Mouse (Mus musculus) cerebellum, postnatal 14 days (tissue): ENCODE measurements at regions not wholly inside any gene's neighbourhood (a gene's known extent, or its start where the extent isn't known, plus 50 kb on each side); places are given as distances from the start of the nearest gene placed in this dataset.
A peak's percentile ranks its signal among the peaks of the same experiment; 100 is the strongest.
"Not testable (repeated sequence)": the region's sequence is repeated elsewhere in the genome, so short reads cannot be mapped to it uniquely, and the experiment has no call there.

Source experiments
- DNase-seq, 2 experiments: peaks; one replicate each; pipeline ENCODE4 v3.0.0; 2021; ENCODE audit warnings: mixed read lengths in 2 of 2

- no peak for DNase-seq
Measured at GRCm38 (mm10) chr14:76746282-76746681, 189.6 kb upstream of the Serp2 start.

DNA sequence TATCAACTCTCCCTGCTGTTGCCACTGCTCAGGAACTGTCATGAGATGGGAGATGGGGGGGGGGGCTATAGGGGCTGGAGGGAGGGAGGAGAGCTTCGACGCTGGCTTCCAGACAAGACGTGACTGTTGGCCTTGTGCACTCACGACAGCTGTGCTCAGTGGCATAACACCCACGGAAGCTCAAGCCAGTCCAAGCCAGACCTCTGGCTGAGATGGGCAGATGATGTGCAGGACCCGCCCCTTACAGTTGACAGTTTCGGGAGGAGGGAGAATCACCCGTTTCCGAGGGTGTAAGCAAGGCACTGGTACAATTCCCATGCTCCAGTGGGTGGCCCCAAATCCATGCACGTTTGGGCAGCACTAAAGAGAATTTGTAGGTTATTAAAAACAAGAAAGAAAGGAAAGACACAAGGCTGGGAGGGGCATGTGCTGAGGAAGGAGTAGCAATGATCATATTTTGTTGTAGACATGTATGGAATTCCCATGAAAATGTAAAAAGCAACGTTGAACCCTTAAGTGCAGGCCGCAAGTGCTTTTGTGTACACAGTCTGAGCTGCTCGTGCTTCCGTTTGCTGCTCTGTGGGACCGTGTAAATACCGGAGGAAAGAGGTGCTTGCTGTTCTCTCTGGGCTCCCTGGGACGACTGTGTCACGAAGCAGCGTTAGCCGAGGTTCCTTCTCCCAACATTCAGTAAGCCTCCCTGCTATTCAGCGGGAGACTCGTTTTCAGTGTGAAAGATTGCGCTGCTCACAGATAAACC is 188.2 kb upstream of the Serp2 start:
- DNase-seq = peak in 1 of 2 experiments; percentile 41

DNA sequence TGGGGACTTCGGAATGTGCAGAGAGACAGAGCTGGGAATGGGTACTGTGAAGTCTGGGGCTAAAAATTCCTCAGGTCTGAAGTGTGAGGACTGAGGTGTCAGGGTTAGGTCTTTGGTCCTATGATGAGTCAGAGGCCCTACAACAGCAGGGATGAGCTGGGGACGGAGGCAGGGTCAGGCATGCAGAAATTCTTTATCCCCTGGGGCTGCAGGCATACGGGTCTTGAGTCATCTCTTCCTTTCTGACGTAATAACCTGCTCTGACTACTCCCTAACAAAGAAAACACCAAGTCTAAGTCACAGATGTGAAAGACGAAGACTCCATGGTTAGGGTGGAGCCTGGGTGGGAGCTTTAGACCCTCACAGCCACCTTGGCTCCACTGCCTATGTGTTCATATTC is 185.6 kb upstream of the Serp2 start:
- no peak for DNase-seq

DNA sequence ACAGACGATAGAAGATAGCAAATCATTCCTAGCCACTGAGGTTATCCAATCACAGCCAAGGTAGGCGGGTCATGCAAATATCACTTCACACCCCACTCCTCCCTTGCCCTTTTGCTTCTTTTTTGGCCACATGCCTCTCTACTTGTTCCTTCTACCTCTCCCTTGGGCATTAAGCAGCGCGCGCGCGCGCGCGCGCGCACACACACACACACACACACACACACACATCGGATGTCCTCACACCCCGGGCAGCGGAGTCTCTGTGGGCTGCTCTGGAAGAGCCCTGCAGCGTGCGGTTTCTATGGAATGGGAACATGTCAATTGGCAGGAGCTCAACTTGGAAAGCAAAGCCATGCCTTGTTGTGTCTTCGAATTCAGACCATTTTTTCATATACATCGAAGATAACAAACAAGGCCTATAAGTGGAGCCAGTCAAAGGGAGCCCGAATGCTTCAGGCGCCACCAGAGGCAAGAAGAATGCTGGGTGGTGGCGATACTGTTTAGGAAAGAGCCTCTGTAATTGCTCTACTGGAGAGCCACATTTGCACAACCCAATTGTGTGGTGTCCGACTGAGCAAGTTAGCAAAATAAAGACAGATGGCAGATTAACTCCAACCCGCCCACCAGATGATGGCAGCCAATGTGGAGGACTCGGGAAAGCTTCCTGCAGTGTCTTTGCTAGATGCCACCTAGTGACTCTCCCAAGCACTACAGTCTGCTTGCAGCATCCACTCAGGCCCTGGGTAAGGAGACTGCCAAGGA is 183.3 kb upstream of the Serp2 start:
- peak; percentile 89 to 92 for DNase-seq

- no peak for DNase-seq
Measured at GRCm38 (mm10) chr14:76735997-76736396, 179.3 kb upstream of the Serp2 start.

DNA sequence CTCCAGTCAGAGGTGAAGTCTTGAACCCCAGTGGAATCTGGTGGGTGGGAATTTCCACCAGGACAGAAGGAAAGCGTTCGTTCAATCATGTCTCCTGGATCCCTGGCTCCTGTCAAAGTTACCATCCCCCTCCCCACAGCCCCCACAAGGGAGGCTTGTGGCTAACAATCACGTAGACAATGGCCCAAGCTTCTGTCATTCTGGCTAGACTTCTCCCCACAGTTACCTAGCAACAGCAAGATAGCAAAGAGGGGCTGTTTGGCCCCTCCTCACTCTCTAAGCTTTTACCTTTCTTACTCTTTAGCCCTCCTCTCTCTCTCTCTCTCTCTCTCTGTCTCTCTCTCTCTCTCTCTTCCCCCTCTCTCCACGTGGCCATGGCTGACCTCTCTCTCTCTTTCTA is 178.4 kb upstream of the Serp2 start:
- DNase-seq = no peak

DNA sequence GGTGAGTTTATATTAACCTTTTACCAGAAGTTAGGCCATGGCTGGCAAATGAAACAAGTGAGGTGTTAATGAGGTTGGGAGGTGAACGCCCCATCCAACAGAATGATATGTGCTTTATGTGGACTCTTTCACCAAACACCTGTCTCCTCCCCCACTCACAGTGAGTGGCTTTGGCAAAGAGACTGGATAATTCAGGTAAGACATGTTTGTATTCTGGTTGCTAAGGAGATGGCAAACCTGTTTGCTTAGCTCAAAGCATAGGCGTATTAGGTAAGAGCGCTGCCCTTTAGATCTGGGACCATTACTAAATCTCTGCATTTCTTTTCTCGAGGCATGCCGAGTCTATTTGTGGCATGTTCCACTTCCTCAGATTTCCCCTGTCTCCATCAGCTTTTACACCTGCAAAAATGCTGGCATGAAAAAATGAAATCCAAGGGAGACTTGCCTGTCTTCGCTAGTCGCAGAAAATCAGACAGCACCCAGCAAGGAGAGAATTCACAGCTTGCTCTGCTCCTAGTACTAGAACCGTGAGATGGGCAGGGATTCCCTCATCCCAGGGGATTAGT is 176.7 kb upstream of the Serp2 start:
- no peak for DNase-seq

- peak; percentile 49 to 64 for DNase-seq
Measured at GRCm38 (mm10) chr14:76731096-76731986, 174.7 kb upstream of the Serp2 start.

DNA sequence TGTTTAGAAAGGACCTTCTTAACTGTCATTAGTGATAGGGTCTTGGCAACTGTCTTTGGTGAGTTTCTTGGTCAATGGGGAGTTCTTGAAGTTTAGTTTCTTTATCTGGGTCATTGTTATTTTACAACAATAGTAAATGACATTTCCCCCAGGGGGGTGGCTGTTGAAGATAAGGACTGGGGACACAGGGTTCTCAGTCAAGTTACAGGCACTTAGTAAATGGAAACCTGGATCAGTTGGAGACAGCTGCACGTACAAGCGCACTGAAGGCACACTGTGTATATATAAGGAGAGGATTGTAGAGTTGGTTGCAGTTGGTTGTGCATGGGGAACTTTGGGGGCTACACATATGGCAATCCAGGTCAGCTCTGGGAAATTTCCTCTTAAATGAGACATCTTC is 169.2 kb upstream of the Serp2 start:
- no peak for DNase-seq

DNA sequence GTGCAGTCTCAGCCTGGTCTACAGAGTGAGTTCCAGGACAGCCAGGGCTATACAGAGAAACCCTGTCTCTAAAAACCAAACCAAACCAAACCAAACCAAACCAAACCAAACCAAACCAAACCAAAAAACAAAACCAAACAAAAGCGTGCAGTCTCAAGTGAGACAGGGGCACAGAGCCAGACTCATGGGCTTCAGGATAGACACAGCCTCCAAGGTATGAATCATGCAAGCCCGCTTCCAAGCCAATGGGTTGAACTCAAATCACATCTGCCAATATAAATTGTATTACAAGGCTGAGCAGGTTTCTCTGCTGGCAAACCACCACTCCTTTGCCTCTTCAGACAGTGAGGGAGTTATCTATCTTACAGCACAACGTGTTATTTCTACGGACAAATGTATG is 168.5 kb upstream of the Serp2 start:
- DNase-seq = not testable (repeated sequence)

DNA sequence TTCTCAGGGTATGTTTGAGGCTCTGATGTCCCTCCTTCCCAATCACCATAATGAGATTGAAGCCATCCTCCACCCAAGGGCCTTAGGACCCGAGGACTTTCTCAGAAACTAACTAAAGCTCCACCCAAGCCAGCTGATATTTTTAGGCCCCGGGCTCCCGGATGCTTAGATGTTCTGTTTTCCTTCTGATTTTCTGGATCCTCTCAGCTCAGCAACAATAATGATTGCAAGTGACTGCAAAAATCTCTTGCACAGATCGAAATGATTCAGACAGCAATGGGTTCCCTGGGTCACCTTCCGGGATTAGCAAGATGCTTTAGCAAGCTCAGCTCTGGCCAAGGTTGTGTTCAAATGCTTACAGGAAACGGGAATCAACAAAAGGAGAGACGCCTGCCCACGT is 168.1 kb upstream of the Serp2 start:
- DNase-seq = no peak

GRCm38 (mm10) chr14:76724395-76724794 is 167.7 kb upstream of the Serp2 start:
- no peak for DNase-seq

GRCm38 (mm10) chr14:76723551-76723950 is 166.9 kb upstream of the Serp2 start:
- no peak for DNase-seq

GRCm38 (mm10) chr14:76722297-76722696 is 165.6 kb upstream of the Serp2 start:
- DNase-seq = no peak

DNA sequence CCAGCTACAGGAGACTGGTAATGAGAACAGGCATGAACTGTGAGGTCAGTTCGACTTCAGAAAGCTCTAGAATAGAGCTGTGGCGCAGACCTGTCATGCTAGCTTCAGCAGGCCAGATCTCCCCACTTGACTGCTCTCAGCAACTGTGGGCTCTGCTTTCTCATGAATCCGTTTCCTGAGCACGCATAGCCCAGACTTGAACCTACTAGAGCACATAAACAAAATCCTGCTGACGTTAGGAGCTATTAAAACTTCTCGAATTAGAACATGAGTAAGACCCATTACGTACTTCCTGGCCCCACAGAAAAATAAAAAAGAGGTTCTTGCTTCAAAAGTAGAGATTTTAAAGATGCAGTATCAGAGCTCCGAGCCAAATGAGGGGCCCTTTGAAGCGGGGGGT is 165.1 kb upstream of the Serp2 start:
- DNase-seq = no peak

DNA sequence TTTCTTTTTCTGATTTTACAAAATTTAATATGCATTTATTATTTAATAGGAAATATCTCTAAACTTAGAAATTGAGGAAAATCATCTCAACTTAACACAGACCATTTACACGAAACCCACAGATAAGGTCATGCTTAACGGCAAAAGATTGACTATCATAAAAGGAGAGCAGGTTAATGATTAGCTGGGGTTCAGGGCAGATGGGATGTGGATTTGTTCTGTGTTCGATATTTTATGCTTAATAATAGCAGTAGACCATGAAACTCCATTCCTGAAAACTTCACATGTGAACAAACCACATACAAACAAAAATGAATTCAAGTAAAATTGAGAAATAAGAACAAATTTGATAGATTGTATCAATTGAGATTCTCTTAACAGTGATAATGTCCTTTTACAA is 160.4 kb upstream of the Serp2 start:
- no peak for DNase-seq

GRCm38 (mm10) chr14:76714727-76715126 is 158.0 kb upstream of the Serp2 start:
- DNase-seq = no peak

- no peak for DNase-seq
Measured at GRCm38 (mm10) chr14:76713946-76714345, 157.3 kb upstream of the Serp2 start.

- DNase-seq = no peak
Measured at GRCm38 (mm10) chr14:76708728-76709127, 152.0 kb upstream of the Serp2 start.

- no peak for DNase-seq
Measured at GRCm38 (mm10) chr14:76703373-76703764, 146.7 kb upstream of the Serp2 start.

DNA sequence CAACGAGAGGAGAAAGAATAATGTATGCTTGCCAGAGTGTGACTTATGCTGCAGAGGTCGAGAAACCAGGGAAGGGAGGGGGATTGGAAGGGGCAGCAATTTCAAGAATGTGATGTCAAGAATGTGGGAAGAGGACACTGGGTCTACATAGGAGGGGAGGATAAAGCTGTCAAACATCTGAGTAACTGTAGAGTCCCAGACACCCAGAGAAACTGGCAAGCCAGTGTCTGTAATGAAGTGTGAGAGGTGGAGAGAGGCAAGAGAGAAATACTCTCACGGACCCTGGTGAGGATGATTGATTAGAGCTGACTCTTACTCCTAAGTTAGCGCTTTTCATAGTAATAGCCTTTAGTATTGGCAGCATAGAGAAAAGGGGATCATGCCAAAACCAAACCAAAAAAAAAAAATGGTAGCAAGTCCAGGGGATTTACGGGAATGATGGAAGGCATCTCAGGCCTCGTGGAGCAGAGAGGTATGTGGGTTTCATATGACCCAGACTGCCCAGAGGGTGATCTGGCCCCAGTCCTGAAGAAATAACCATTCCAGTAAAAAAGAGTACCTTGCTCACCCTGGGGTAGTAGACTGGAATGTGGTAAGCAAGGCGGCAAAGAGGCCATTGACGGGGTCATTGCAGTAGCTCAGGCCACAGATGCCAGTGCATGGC is 146.2 kb upstream of the Serp2 start:
- DNase-seq = no peak

DNA sequence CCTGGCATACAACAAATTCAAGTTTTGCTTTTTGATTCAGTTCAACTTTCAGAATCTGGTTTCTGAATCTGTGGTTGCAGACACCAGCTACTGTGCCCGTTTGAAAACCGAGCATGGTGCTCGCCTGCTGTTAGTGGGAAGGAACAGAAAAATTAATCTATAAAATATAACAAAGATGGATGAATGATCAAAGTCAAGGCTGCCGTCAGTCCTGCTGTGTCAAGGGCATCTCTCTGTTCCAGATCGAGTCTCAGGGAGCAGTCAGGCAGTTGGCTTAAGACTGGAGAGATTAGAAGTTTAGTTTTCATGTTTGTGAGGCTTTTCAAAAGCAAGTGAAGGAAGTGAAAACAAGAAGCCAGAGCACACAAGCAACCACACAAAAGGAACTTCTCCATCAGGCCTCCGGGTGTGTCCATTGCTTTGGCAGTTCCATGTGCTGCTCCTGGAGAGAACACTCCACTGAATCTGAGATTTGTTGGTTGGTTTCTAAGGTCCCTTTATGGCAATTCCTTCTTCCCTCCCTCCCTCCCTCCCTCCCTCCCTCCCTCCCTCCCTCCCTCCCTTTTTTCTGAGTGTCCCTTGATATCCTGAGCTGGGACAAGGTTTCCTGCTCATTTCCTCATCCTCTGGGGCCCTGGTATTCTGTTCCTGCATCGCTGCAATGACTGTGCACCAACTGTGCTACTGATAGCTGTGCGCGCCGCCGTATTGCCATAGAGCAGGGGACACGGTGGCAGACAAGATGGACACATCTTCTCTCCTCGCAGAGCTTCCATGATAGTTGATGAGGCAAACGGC is 145.4 kb upstream of the Serp2 start:
- DNase-seq = no peak
